Mouse (Mus musculus) cerebellum, postnatal 14 days (tissue): ENCODE data around the gene Mfrp.
A peak's percentile ranks its signal among the peaks of the same experiment; 100 is the strongest.

Experiments
- DNase-seq, 2 experiments: peaks; one replicate each; pipeline ENCODE4 v3.0.0; 2021; ENCODE audit warnings: mixed read lengths in 2 of 2

Mfrp gene

GRCm38 (mm10) chr9:44101490-44101889 is at the start of gene Mfrp:
Gene Mfrp, plus strand, starts transcription at chr9:44101729.
- no peak for DNase-seq

GRCm38 (mm10) chr9:44052855-44053254 is 48.7 kb upstream of the Mfrp start:
- no peak for DNase-seq

- DNase-seq, result no peak
Observed at GRCm38 (mm10) chr9:44053936-44054335, 47.6 kb upstream of the Mfrp start.

- no peak for DNase-seq
Observed at GRCm38 (mm10) chr9:44058606-44059005, 42.9 kb upstream of the Mfrp start.

GRCm38 (mm10) chr9:44065177-44065576 is 36.4 kb upstream of the Mfrp start:
- DNase-seq, result no peak

- peak; percentile 100 for DNase-seq
Observed at GRCm38 (mm10) chr9:44066785-44067225, 34.7 kb upstream of the Mfrp start, which contains the start of gene Usp2. Gene Usp2, plus strand, starts transcription at chr9:44067021.

- DNase-seq, result no peak
Observed at GRCm38 (mm10) chr9:44067241-44067959, 34.1 kb upstream of the Mfrp start.

- DNase-seq, result peak in 1 of 2 experiments; percentile 12
Observed at GRCm38 (mm10) chr9:44067960-44068330, 33.6 kb upstream of the Mfrp start.

GRCm38 (mm10) chr9:44069252-44069651 is 32.3 kb upstream of the Mfrp start:
- no peak for DNase-seq

- DNase-seq, result no peak
Observed at GRCm38 (mm10) chr9:44070113-44070843, 31.3 kb upstream of the Mfrp start.

- DNase-seq, result no peak
Observed at GRCm38 (mm10) chr9:44070844-44071231, 30.7 kb upstream of the Mfrp start.

- DNase-seq, result peak; percentile 39 to 46
Observed at GRCm38 (mm10) chr9:44071914-44072598, 29.5 kb upstream of the Mfrp start.

GRCm38 (mm10) chr9:44072599-44072915 is 29.0 kb upstream of the Mfrp start:
- DNase-seq, result peak in 1 of 2 experiments; percentile 16

GRCm38 (mm10) chr9:44073115-44073514 is 28.4 kb upstream of the Mfrp start:
- peak; percentile 65 to 76 for DNase-seq

- peak; percentile 57 to 74 for DNase-seq
Observed at GRCm38 (mm10) chr9:44074395-44075275, 26.9 kb upstream of the Mfrp start.

GRCm38 (mm10) chr9:44075276-44075995 is 26.1 kb upstream of the Mfrp start:
- peak; percentile 43 to 62 for DNase-seq

GRCm38 (mm10) chr9:44075996-44076763 is 25.3 kb upstream of the Mfrp start:
- peak in 1 of 2 experiments; percentile 22 for DNase-seq

- DNase-seq, result peak; percentile 78 to 84
Observed at GRCm38 (mm10) chr9:44076764-44077120, 24.8 kb upstream of the Mfrp start.

- DNase-seq, result no peak
Observed at GRCm38 (mm10) chr9:44077266-44077910, 24.1 kb upstream of the Mfrp start.

GRCm38 (mm10) chr9:44078136-44078797 is 23.3 kb upstream of the Mfrp start:
- no peak for DNase-seq
